10 mouse cellular contexts compared by ENCODE assay signal in the genomic region with DNA sequence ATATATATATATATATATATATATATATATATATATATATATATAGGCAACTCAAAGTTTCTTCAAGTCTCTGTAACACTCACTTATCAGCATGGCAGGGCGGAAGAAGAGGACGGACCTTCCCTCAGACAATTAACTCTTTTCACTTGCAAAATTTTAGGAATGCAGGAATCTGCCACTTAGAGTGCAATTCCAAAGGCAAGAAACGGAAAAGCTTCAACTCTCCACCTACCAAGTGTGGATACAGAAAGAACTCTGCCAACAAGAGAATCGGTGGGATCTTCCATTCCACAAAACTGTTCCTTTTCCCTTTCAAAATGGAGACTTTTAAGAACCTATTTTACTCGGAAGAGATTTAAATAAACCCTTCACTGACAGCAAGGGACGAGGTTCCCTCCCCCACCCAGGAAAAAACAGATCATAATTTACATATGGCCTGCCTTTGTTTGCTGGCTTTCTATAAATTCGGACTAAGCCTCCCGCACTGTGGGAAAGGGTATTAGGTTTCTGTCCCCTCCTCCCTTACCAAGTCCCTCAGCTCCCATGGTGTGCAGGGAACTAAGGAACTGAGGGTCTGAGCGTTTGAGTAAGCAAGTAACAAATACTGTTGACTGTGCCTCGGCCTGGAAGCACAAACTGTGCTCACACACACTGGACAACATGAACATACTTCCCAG. TPM values are rescaled to one million over a fixed set of nuclear protein-coding genes. Genes with fewer than 3 reads are reported as not detected.
DNase-seq lines count a peak whose midpoint lies in the region; ATAC-seq lines count a peak whose summit lies in the region.
"Had no signal": no experiment of that assay in that cellular context is flagged by ENCODE, and none has a peak within 500 bp of the region (broad histone marks: within the 10 kb centered on the region; RNA-seq: fewer than 3 reads in every experiment).

No protein-coding gene starts in this region.

- peaks cover 38% of the 10 kb centered on the region for H3K4me1 ChIP-seq in heart, embryonic 13.5 days
- peaks cover 21% of the 10 kb centered on the region for H3K4me1 ChIP-seq in neural tube, embryonic 12.5 days
- H3K4me1 ChIP-seq in neural tube, embryonic 15.5 days, result peaks cover 35% of the 10 kb centered on the region
- peaks cover 13% of the 10 kb centered on the region; the same call in 1 of the 2 replicates for H3K4me1 ChIP-seq in hindbrain, embryonic 14.5 days (replicated peaks; ENCODE audit: control insufficient read depth, insufficient read depth, low read length)
- H3K4me1 ChIP-seq in stomach, embryonic 16.5 days (ENCODE audit: control insufficient read depth, insufficient read depth, low read length), result peaks cover 15% of the 10 kb centered on the region

- H3K4me2 ChIP-seq in heart, embryonic 13.5 days, result peak overlapping the region; percentile 39
- H3K4me2 ChIP-seq in neural tube, embryonic 12.5 days (replicated peaks), result 0 out of 2 replicates have a peak overlapping the region, but pooled peaks have one; percentile 14
- no peak overlapping the region for H3K4me2 ChIP-seq in neural tube, embryonic 15.5 days
- H3K4me2 ChIP-seq in hindbrain, embryonic 14.5 days (replicated peaks), result 0 out of 2 replicates have a peak overlapping the region, but pooled peaks have one; percentile 15
- H3K4me2 ChIP-seq in stomach, embryonic 16.5 days (ENCODE audit: low read depth, low read length), result peak overlapping the region; percentile 26

- 36% methylated on average over 10 of the region's 10 CpGs for WGBS in heart, embryonic 13.5 days
- 25% methylated on average over 10 of the region's 10 CpGs for WGBS in neural tube, embryonic 12.5 days
- WGBS in neural tube, embryonic 15.5 days, result 28% methylated on average over 10 of the region's 10 CpGs
- 20% methylated on average over 10 of the region's 10 CpGs for WGBS in hindbrain, embryonic 14.5 days
- 29% methylated on average over 10 of the region's 10 CpGs for WGBS in stomach, embryonic 16.5 days

- H3K4me3 ChIP-seq in heart, embryonic 13.5 days, result no peak overlapping the region
- no peak overlapping the region for H3K4me3 ChIP-seq in neural tube, embryonic 12.5 days
- no peak overlapping the region for H3K4me3 ChIP-seq in neural tube, embryonic 15.5 days (replicated peaks)
- no peak overlapping the region for H3K4me3 ChIP-seq in hindbrain, embryonic 14.5 days (replicated peaks; ENCODE audit: low read length)
- H3K4me3 ChIP-seq in stomach, embryonic 16.5 days (replicated peaks; ENCODE audit: low read length), result 0 out of 2 replicates have a peak overlapping the region, but pooled peaks have one; percentile 9

- no peaks in the 10 kb centered on the region for H3K27me3 ChIP-seq in heart, embryonic 13.5 days (replicated peaks)
- no peaks in the 10 kb centered on the region for H3K27me3 ChIP-seq in neural tube, embryonic 12.5 days (replicated peaks)
- H3K27me3 ChIP-seq in neural tube, embryonic 15.5 days (replicated peaks), result no peaks in the 10 kb centered on the region
- H3K27me3 ChIP-seq in hindbrain, embryonic 14.5 days (ENCODE audit: control insufficient read depth, insufficient read depth, low read length), result no peaks in the 10 kb centered on the region
- H3K27me3 ChIP-seq in stomach, embryonic 16.5 days (ENCODE audit: control insufficient read depth, insufficient read depth, low read length), result no peaks in the 10 kb centered on the region

- intact Hi-C loops in left cerebral cortex, postnatal 4 days (cut with DNase I), result no loop called here

- H3K9ac ChIP-seq in heart, embryonic 13.5 days, result peak overlapping the region; percentile 54
- no peak overlapping the region for H3K9ac ChIP-seq in neural tube, embryonic 12.5 days
- no peak overlapping the region for H3K9ac ChIP-seq in neural tube, embryonic 15.5 days (replicated peaks)
- no peak overlapping the region for H3K9ac ChIP-seq in hindbrain, embryonic 14.5 days
- H3K9ac ChIP-seq in stomach, embryonic 16.5 days (ENCODE audit: low read length), result 0 out of 2 replicates have a peak overlapping the region, but pooled peaks have one; percentile 31

- H3K9me3 ChIP-seq in heart, embryonic 13.5 days, result no peaks in the 10 kb centered on the region
- H3K9me3 ChIP-seq in neural tube, embryonic 12.5 days, result no peaks in the 10 kb centered on the region
- H3K9me3 ChIP-seq in neural tube, embryonic 15.5 days (replicated peaks), result no peaks in the 10 kb centered on the region
- no peaks in the 10 kb centered on the region for H3K9me3 ChIP-seq in hindbrain, embryonic 14.5 days (ENCODE audit: control insufficient read depth, low read length)
- no peaks in the 10 kb centered on the region for H3K9me3 ChIP-seq in stomach, embryonic 16.5 days (replicated peaks; ENCODE audit: control insufficient read depth, low read length)

- H3K27ac ChIP-seq in heart, embryonic 13.5 days (replicated peaks), result peak overlapping the region; percentile 45
- H3K27ac ChIP-seq in neural tube, embryonic 12.5 days, result no peak overlapping the region
- no peak overlapping the region for H3K27ac ChIP-seq in neural tube, embryonic 15.5 days (replicated peaks)
- 0 out of 2 replicates have a peak overlapping the region, but pooled peaks have one; percentile 47 for H3K27ac ChIP-seq in hindbrain, embryonic 14.5 days
- H3K27ac ChIP-seq in stomach, embryonic 16.5 days (ENCODE audit: low read length), result peak overlapping the region; percentile 44

- H3K36me3 ChIP-seq in heart, embryonic 13.5 days, result peaks cover 27% of the 10 kb centered on the region
- peaks cover 22% of the 10 kb centered on the region for H3K36me3 ChIP-seq in neural tube, embryonic 12.5 days
- peaks cover 19% of the 10 kb centered on the region for H3K36me3 ChIP-seq in neural tube, embryonic 15.5 days
- H3K36me3 ChIP-seq in hindbrain, embryonic 14.5 days (replicated peaks; ENCODE audit: control insufficient read depth, insufficient read depth), result peaks cover 14% of the 10 kb centered on the region
- peaks cover 15% of the 10 kb centered on the region; the same call in 1 of the 2 replicates for H3K36me3 ChIP-seq in stomach, embryonic 16.5 days (ENCODE audit: control insufficient read depth, insufficient read depth, low read length)

- no peak for DNase-seq in heart, adult 8-10 months (ENCODE audit: low spot score)
- DNase-seq in hindbrain, embryonic 14.5 days (ENCODE audit: low spot score), result no peak
- DNase-seq in left cerebral cortex, postnatal 4 days, result no peak
- DNase-seq in cerebellum, adult 18-20 months, result no peak
- DNase-seq: heart, postnatal 36 days; thymus, postnatal 14 days had no signal

- no peak for ATAC-seq in heart, embryonic 13.5 days (ENCODE audit: extremely low read depth, insufficient number of reproducible peaks, low FRiP score, low TSS enrichment)
- ATAC-seq in neural tube, embryonic 12.5 days (ENCODE audit: low FRiP score, low read depth), result no peak
- no peak for ATAC-seq in neural tube, embryonic 15.5 days (ENCODE audit: low FRiP score)
- no peak for ATAC-seq in hindbrain, embryonic 14.5 days (ENCODE audit: low FRiP score)
- ATAC-seq in stomach, embryonic 16.5 days (ENCODE audit: insufficient read depth, low FRiP score), result no peak

RNA-seq across cellular contexts. Expression of a gene that starts 17.9 kb away (rescaled TPM):
- polyA plus RNA-seq in heart, embryonic 13.5 days (2015; fragmentation: Nextera tagmentation; extraction: Ambion mirVana), result 17.9 and 18.3 TPM in 2 replicates
- 10 to 100 TPM; 24.8 to 30.3 (median 28.6) TPM for total RNA-seq in heart, adult 8-10 months (2022)
- polyA plus RNA-seq in neural tube, embryonic 12.5 days (2016; fragmentation: Nextera tagmentation; extraction: Ambion mirVana), result 35.6 and 42.0 TPM in 2 replicates
- 26.6 and 27.5 TPM in 2 replicates for polyA plus RNA-seq in neural tube, embryonic 15.5 days (2015; fragmentation: Nextera tagmentation; extraction: Ambion mirVana)
- 36.2 and 40.6 TPM in 2 replicates for polyA plus RNA-seq in hindbrain, embryonic 14.5 days (2014; fragmentation: Nextera tagmentation; extraction: Ambion mirVana)
- 22.8 and 27.4 TPM in 2 replicates for polyA plus RNA-seq in stomach, embryonic 16.5 days (2015; fragmentation: Nextera tagmentation; extraction: Ambion mirVana)
- 10 to 100 TPM; 88.8 to 90.4 TPM for total RNA-seq in left cerebral cortex, postnatal 4 days (2021)

Comparison
In these comparisons a context has a peak if more than half of its experiments do, and no peak if none do; other contexts are left out.
1. H3K27ac ChIP-seq: peak in heart, embryonic 13.5 days (single experiment), hindbrain, embryonic 14.5 days (single experiment) and stomach, embryonic 16.5 days (single experiment); none in neural tube, embryonic 12.5 days (single experiment) and neural tube, embryonic 15.5 days (single experiment).
2. H3K9ac ChIP-seq: peak in heart, embryonic 13.5 days (single experiment) and stomach, embryonic 16.5 days (single experiment); none in neural tube, embryonic 12.5 days (single experiment), neural tube, embryonic 15.5 days (single experiment) and hindbrain, embryonic 14.5 days (single experiment).